Mouse (Mus musculus) heart, postnatal 10 days (tissue): ENCODE results near the gene Nrxn1. TPM values are rescaled to one million over a fixed set of nuclear protein-coding genes. Genes with fewer than 3 reads are reported as not detected.
"Not testable (repeated sequence)": the region's sequence is repeated elsewhere in the genome, so short reads cannot be mapped to it uniquely, and the experiment has no call there.

Source experiments
- DNase-seq, 2 experiments: peaks; one replicate each; pipeline ENCODE4 v3.0.0; 2021
- intact Hi-C: fragments of 180-260 bp; cut with DNase I; formaldehyde crosslinking; loops from one replicate; pipeline ENCODE4 v1.15.1; 2025
- total RNA-seq, 2 experiments: library from RNA; stranded (reverse); gene quantifications; 2 replicates each; pipeline ENCODE4 v1.2.3; 2021

The Nrxn1 gene
- total RNA-seq, 2 experiments from 2014 or later = 0.84 to 2.2 TPM

- intact Hi-C loops = no loop called here
- DNase-seq = peak in 1 of 2 experiments; percentile 3
These were observed 710.1 kb downstream of the Nrxn1 start for GRCm38 (mm10) chr17:90382496-90383443.

DNA sequence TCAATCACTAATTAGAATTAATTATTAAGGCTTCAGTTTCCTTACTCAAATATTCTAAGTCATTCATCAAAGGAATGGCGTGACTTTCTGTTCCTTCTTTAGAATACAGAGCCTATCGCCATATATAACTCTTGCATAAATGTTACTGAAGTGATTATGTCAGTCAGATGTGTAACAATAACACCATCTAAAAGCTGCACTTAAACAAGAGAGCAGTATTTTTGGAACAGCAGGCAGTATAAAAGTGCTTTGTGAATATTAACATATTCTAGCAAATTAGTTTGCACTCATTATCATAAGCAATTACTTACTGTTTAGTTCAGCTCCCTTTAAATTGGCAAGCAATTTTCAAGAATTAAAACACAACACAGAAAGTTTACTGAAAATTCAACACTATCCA lies 716.3 kb downstream of the Nrxn1 start:
- DNase-seq = no peak
- intact Hi-C loops = no loop called here

DNA sequence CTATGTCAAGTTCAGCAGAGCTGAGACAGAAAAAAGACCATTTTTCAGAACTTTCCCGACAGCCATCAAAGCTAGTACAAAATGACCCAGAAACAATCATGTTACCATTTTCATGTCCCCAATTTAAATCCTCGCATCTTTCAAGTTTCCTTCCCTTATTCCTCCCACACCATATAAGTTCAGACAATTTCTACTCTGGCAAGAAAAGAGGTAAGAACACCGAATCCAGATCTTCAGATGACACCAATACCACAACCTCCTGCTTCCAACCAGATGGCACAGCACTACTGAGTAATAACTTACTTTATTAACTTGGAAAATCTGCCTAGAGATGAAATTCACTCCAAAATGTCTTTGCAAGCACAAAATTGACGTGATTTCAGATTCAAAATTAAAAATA lies 730.7 kb downstream of the Nrxn1 start:
- no peak for DNase-seq

GRCm38 (mm10) chr17:90349385-90350095 lies 743.3 kb downstream of the Nrxn1 start:
- intact Hi-C loops = no loop called here
- no peak for DNase-seq

More for the DNA sequence above, 730.7 kb downstream of the Nrxn1 start:
- intact Hi-C loops = no loop called here

GRCm38 (mm10) chr17:90346735-90347475 lies 746.0 kb downstream of the Nrxn1 start:
- no peak for DNase-seq
- intact Hi-C loops = no loop called here

DNA sequence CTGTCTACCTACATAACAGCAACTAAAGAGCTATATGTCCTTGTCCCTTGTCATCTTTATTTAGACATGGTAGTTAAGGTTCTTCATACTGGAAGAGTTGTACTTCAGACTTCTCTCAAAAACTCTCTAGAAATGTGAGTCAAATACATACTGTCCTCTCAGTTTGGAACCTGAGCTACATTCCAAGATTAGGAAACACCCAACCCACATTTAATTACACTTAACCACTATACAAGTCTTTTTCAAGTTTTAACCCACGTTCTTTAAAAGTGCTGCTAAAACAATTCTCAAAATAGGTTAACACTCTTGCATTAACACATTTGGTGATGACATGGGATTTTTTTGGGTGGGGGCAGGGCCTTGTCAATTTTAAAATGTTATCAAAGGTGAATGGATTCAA lies 759.4 kb downstream of the Nrxn1 start:
- no peak for DNase-seq
- intact Hi-C loops = no loop called here

GRCm38 (mm10) chr17:90323674-90324073 lies 769.2 kb downstream of the Nrxn1 start:
- intact Hi-C loops = no loop called here

DNA sequence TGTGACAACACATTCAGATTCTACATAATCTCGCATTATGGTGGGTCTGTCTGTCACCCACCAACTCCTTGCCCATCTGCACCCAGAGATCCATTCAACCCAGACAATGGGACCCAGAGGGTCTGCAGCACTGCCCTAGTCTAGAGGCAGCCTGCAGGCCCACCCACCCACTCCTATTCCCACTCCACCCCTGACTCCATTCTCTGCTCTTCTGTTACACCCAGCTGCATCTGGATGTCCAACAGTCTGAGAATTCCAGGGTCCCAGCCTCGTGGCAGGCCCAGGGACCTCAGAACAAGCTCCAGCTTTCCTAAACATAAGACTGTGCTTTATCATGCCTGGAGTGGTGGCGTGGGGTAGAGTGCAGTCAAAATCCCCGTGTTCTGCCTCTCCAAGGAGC lies 820.6 kb downstream of the Nrxn1 start:
- intact Hi-C loops = no loop called here
- DNase-seq = no peak

More at GRCm38 (mm10) chr17:90323674-90324073, 769.2 kb downstream of the Nrxn1 start:
- no peak for DNase-seq

DNA sequence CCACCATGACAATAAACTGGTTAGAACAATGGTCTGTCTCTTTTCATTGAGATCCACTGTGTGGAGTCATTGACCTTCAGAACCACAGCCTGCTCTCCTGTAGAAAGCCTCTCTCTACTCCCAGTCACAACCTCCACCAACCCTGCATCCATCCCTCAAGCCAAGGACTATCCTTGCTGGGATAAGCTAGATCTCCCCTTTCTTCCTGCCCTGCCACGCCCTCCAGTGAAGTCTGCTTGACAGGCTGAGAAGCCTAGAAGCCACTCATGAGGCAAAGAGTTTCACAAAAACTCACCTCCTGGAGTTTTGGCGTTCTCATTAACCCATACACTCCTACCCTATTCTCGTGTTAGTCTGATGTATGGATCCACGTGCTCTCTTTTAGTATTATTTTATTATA lies 821.7 kb downstream of the Nrxn1 start:
- DNase-seq = no peak
- intact Hi-C loops = no loop called here

DNA sequence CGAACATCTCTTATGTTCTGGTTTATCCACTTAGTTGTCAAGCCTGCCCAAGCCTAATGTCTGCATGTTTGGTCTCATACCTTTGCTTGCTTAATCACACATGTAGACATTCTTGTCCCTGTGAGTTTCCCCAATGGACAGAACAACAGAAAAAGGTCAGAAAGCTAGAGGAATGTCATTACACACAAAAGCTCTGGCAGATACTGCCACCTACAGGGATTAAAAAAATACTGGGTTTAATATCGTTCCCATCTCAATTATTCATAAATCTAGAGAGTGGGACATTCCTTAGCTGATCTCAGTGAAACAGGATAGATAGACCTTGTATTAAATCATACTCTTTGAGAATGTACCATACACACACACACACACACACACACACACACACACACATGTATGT lies 823.7 kb downstream of the Nrxn1 start:
- no peak for DNase-seq
- intact Hi-C loops = no loop called here

GRCm38 (mm10) chr17:90253451-90254131 lies 839.3 kb downstream of the Nrxn1 start:
- intact Hi-C loops = no loop called here
- DNase-seq = no peak

- intact Hi-C loops = no loop called here
- DNase-seq = no peak
These were observed 840.7 kb downstream of the Nrxn1 start for GRCm38 (mm10) chr17:90252196-90252595.

- intact Hi-C loops = no loop called here
- DNase-seq = no peak
These were observed 845.6 kb downstream of the Nrxn1 start for GRCm38 (mm10) chr17:90247071-90247849.

DNA sequence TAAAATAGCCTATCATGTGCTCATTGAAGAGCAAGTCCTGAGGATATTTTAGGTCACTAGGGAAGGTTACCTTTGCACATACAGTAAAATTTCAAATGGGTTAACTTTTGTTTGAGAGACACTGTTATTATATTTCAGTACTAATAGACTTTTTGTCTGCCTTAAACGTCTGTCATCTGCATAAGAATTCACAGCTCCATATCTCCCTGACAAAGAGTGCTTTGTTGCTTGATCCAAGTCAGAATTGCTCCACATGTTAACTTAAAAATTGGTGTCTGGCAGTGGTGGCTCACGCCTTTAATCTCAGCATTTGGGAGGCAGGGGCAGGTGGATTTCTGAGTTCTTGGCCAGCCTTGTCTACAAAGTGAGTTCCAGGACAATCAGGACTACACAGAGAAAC lies 848.5 kb downstream of the Nrxn1 start:
- DNase-seq = no peak
- intact Hi-C loops = no loop called here

- no peak for DNase-seq
- intact Hi-C loops = no loop called here
These were observed 853.9 kb downstream of the Nrxn1 start for GRCm38 (mm10) chr17:90238964-90239363.

DNA sequence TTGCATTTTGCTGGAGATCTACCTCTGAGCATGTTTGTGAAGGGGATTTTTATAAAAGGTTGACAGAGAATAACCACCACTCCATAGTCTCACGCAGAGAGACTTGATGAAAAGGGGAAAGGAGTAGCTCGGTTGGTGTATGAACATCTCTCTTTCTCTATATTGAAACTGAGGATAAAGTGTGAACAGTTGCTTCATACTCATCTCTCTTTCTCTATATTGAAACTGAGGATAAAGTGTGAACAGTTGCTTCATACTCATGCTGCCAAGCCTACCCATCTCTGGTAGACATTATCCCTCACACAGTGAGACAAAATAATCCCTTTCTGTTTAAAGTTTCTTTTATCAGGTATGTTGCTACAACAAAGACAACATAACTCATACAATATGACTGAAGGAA lies 854.4 kb downstream of the Nrxn1 start:
- no peak for DNase-seq
- intact Hi-C loops = no loop called here

GRCm38 (mm10) chr17:90235674-90236073 lies 857.2 kb downstream of the Nrxn1 start:
- DNase-seq, intact Hi-C loops: not testable (repeated sequence)

GRCm38 (mm10) chr17:90234806-90235205 lies 858.1 kb downstream of the Nrxn1 start:
- intact Hi-C loops = no loop called here

DNA sequence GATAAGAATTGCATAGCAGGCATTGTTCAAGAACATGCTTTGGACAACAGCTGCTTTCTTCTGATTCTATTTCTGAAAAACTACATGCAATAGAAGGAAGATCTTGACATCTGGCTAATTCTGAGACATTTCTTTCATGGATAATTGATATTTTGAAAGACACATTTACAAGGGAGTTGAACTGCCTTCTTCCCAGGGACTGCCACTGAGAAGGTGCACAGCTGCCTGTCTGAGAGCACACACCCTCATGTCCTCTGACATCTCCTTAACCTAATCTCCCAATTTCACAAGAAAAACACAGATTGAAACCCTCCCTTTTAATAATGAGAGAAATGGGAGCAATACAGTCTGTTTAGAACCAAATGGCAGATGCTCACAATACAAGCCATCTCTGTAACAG lies 884.3 kb downstream of the Nrxn1 start:
- DNase-seq = no peak
- intact Hi-C loops = no loop called here

More at GRCm38 (mm10) chr17:90234806-90235205, 858.1 kb downstream of the Nrxn1 start:
- DNase-seq = no peak

DNA sequence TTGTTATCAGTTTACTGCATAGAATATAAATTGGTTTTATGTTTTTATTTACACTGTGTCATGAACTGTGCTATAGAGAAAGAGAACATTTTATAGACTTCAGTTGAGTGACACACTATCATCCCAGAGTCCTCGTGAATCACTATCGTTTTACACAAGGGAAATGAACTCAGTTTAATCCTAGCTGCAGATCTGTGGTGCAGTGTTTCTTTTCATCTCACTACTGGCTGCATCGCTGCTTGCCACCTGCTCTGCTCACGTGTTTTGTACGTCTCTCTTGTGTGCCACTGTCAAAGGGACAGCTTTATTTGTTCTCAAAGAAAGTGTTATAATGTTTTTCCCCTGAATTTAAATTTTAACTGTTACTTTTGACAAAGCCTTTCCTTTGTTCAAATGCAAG lies 885.3 kb downstream of the Nrxn1 start:
- no peak for DNase-seq
- intact Hi-C loops = no loop called here
